Mouse (Mus musculus) embryonic facial prominence, embryonic 10.5 days (tissue): ENCODE results near the gene Arid3b. TPM values are rescaled to one million over a fixed set of nuclear protein-coding genes. Genes with fewer than 3 reads are reported as not detected.

Experiments used
- DNase-seq: peaks from one replicate; pipeline ENCODE4 v3.0.0-alpha.2; 2017; ENCODE audit warnings: low spot score
- H3K27ac ChIP-seq: fragments of 300-500 bp; sonication (generic); replicated peaks from 2 replicates; pipeline ENCODE4 v1.5.1; 2016; ENCODE audit warnings: mild to moderate bottlenecking
- H3K27me3 ChIP-seq: fragments of 300-500 bp; sonication (generic); replicated peaks from 2 replicates; pipeline ENCODE4 v1.6.1; 2016; ENCODE audit warnings: low read depth, mild to moderate bottlenecking; ENCODE audit not compliant: poor library complexity, severe bottlenecking
- H3K36me3 ChIP-seq: fragments of 300-500 bp; sonication (generic); replicated peaks from 2 replicates; pipeline ENCODE4 v1.6.1; 2016; ENCODE audit warnings: mild to moderate bottlenecking, moderate library complexity
- H3K4me1 ChIP-seq: fragments of 300-500 bp; sonication (generic); 2 replicates; pipeline ENCODE4 v1.6.1; 2016
- H3K4me3 ChIP-seq: fragments of 300-500 bp; sonication (generic); 2 replicates; pipeline ENCODE4 v1.5.1; 2016; ENCODE audit warnings: mild to moderate bottlenecking, moderate library complexity
- H3K9me3 ChIP-seq: fragments of 300-500 bp; sonication (generic); 2 replicates; pipeline ENCODE4 v1.6.1; 2016; ENCODE audit warnings: mild to moderate bottlenecking
- WGBS: fragments of 180-500 bp; shearing (Covaris S2); methylation state at CpG from one replicate; pipeline ENCODE4 v1.1.7; 2016; 5-methylcytosine and 5-hydroxymethylcytosine counted together
- polyA plus RNA-seq: library from polyadenylated mRNA; unstranded; fragments of >200 nt; fragmentation: Nextera tagmentation; extraction: Ambion mirVana; gene quantifications from 2 replicates; pipeline ENCODE4 v1.2.1, GENCODE M21; 2016

Gene Arid3b
- polyA plus RNA-seq, 1 experiment from 2014 or later = 51.0 TPM

GRCm38 (mm10) chr9:57757578-57757977 lies 79.0 kb downstream of the Arid3b start:
- peaks cover 10% of the 10 kb centered on the region for H3K4me1 ChIP-seq
- H3K4me3 ChIP-seq = no peak overlapping the region
- no peaks in the 10 kb centered on the region for H3K9me3 ChIP-seq
- WGBS = 85% methylated on average over 3 of the region's 3 CpGs
- no peak for DNase-seq
- peaks cover 89% of the 10 kb centered on the region for H3K36me3 ChIP-seq
- no peak overlapping the region for H3K27ac ChIP-seq
- H3K27me3 ChIP-seq = no peaks in the 10 kb centered on the region

- Histone ChIP-seq H3K27me3 (no peaks in the 10 kb centered on the region), H3K36me3 (peaks cover 100% of the 10 kb centered on the region), H3K4me1 (no peaks in the 10 kb centered on the region), H3K4me3 (no peak overlapping the region), H3K9me3 (no peaks in the 10 kb centered on the region), H3K27ac (no peak overlapping the region)
- no peak for DNase-seq
- 89% methylated on average over 7 of the region's 7 CpGs for WGBS
Measured at GRCm38 (mm10) chr9:57750901-57751300, 85.7 kb downstream of the Arid3b start.

- H3K27me3 ChIP-seq = no peaks in the 10 kb centered on the region
- H3K9me3 ChIP-seq = no peaks in the 10 kb centered on the region
- DNase-seq = no peak
- H3K4me3 ChIP-seq = no peak overlapping the region
- H3K4me1 ChIP-seq = no peaks in the 10 kb centered on the region
- H3K27ac ChIP-seq = no peak overlapping the region
- H3K36me3 ChIP-seq = peaks cover 99% of the 10 kb centered on the region
- WGBS = 73% methylated on average over 1 of the region's 1 CpGs
Measured at GRCm38 (mm10) chr9:57748831-57749230, 87.8 kb downstream of the Arid3b start.

- Histone ChIP-seq H3K4me3 (no peak overlapping the region), H3K27me3 (no peaks in the 10 kb centered on the region), H3K36me3 (peaks cover 99% of the 10 kb centered on the region), H3K4me1 (no peaks in the 10 kb centered on the region), H3K27ac (no peak overlapping the region), H3K9me3 (no peaks in the 10 kb centered on the region)
- 93% methylated on average over 6 of the region's 6 CpGs for WGBS
- no peak for DNase-seq
Measured at GRCm38 (mm10) chr9:57748137-57748536, 88.5 kb downstream of the Arid3b start.

GRCm38 (mm10) chr9:57747067-57747466 lies 89.5 kb downstream of the Arid3b start:
- 70% methylated on average over 1 of the region's 1 CpGs for WGBS
- Histone ChIP-seq H3K36me3 (peaks cover 99% of the 10 kb centered on the region), H3K9me3 (no peaks in the 10 kb centered on the region), H3K27ac (no peak overlapping the region), H3K27me3 (no peaks in the 10 kb centered on the region), H3K4me3 (no peak overlapping the region), H3K4me1 (no peaks in the 10 kb centered on the region)
- no peak for DNase-seq

- Histone ChIP-seq H3K4me1 (no peaks in the 10 kb centered on the region), H3K4me3 (no peak overlapping the region), H3K9me3 (no peaks in the 10 kb centered on the region), H3K36me3 (peaks cover 98% of the 10 kb centered on the region), H3K27me3 (no peaks in the 10 kb centered on the region), H3K27ac (no peak overlapping the region)
- DNase-seq = peak; percentile 43
- WGBS = 80% methylated on average over 3 of the region's 3 CpGs
Measured at GRCm38 (mm10) chr9:57744462-57745091, 92.0 kb downstream of the Arid3b start.

Other genes starting within 250 kb of the Arid3b start
- 13.3 and 16.4 TPM in 2 replicates for gene Ulk3, start 247.3 kb downstream of the Arid3b start, polyA plus RNA-seq
- 1.6 and 1.8 TPM in 2 replicates for gene Cplx3, start 230.5 kb downstream of the Arid3b start, polyA plus RNA-seq
- gene Lman1l, start 216.0 kb downstream of the Arid3b start, polyA plus RNA-seq = not detected in 2 replicates
- gene Csk, start 183.2 kb downstream of the Arid3b start, polyA plus RNA-seq = 33.2 and 38.3 TPM in 2 replicates
- not detected in 2 replicates for gene Cyp1a2, start 153.1 kb downstream of the Arid3b start, polyA plus RNA-seq
- gene Cyp1a1, start 148.9 kb downstream of the Arid3b start, polyA plus RNA-seq = 0.07 TPM in 1 of 2 replicates, not detected in the other
- gene Edc3, start 128.3 kb downstream of the Arid3b start, polyA plus RNA-seq = 45.5 and 46.7 TPM in 2 replicates
- 93.6 and 94.8 TPM in 2 replicates for gene Clk3, start 70.9 kb downstream of the Arid3b start, polyA plus RNA-seq
- 118 and 130 TPM in 2 replicates for gene Ubl7, start 74.2 kb upstream of the Arid3b start, polyA plus RNA-seq
- 0.08 and 0.25 TPM in 2 replicates for gene Sema7a, start 103.3 kb upstream of the Arid3b start, polyA plus RNA-seq
- not detected in 2 replicates for gene Cyp11a1, start 169.6 kb upstream of the Arid3b start, polyA plus RNA-seq
- 33.6 and 47.2 TPM in 2 replicates for gene Stra6, start 227.0 kb upstream of the Arid3b start, polyA plus RNA-seq